Mouse (Mus musculus): Measurements from ENCODE around the gene Dlx3. TPM values are rescaled to one million over a fixed set of nuclear protein-coding genes. Genes with fewer than 3 reads are reported as not detected.

The Dlx3 gene
- total RNA-seq (2021), result not detected
- long read RNA-seq, result 0 reads

- no peak for DNase-seq (ENCODE audit: low spot score in 2 of 2)
These were observed at the start of gene Dlx3 for GRCm38 (mm10) chr11:95119990-95120632. Gene Dlx3, plus strand, starts transcription at chr11:95120119.

DNA sequence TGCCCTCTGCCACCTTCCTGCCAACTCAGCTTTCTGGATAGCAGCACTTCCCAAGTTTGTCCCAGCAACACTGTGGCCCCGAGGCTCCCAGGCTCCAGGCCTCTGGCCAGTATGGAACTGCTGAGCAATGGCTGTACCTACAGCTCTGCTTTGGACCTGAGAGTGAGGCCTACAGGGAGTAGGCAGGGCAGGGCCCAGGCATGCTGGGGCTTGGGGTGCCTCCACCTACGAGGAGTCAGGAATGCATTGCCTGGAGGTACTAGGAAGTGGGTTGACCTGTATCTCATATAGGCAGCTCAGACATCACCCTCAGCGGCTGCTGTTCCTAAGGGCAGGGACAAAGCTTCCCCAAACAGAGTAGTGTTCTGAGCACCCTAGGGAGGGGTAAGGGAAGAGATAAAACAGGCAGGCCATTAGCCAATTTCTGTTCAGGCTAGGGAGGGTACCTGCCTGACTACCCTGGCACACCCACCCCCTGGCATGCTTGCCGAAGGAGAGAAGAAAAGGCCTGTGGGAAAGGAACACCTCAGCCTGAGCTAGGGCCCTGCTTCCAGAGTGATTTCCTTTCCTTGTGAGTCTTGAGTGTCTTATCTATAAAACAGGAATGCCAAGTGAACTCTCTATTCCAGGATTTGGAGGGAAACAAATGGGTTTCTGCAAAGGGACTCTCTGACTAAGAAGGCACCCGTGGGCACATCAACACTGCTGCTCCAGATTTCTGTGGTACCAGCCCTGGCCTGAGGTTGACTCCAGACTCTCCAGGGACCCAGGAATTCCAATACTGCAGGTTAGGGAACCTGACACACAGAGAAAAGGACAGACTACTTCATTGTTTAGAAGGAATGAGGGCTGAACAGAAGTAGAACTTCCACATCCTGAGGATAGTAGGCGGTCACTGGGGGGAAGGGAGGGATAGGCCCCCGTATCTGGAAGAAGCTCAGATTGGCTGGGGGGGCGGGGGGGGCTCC, 49.5 kb upstream of the Dlx3 start:
- no peak for DNase-seq (ENCODE audit: low spot score in 2 of 2)

- DNase-seq (ENCODE audit: low spot score in 2 of 2), result no peak
These were observed 48.7 kb upstream of the Dlx3 start for GRCm38 (mm10) chr11:95071266-95071665.

DNA sequence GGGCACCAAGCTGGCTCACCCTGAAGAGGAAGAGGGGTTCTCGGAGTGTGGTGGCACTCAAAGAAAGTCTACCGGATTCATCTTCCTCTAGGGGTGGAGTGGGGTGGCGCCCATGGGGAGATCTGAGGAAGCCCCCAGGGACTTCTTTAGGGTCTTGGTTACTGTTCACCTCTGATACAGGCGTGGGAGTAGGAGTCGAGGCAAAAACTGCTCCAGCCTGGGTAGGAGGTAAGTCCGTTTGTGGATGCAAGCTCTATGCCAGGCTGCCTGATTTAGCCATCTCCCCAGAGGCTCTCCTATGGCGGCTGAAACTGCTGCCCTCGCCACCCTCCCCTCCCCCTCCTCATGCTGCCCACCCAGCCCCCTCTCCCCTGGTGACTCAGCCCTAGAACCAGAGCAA, 47.8 kb upstream of the Dlx3 start:
- DNase-seq (ENCODE audit: low spot score in 2 of 2), result no peak

GRCm38 (mm10) chr11:95072804-95073203, 47.1 kb upstream of the Dlx3 start:
- DNase-seq (ENCODE audit: low spot score in 2 of 2), result no peak

GRCm38 (mm10) chr11:95073835-95074234, 46.1 kb upstream of the Dlx3 start:
- no peak for DNase-seq (ENCODE audit: low spot score in 2 of 2)

- DNase-seq (ENCODE audit: low spot score in 2 of 2), result no peak
These were observed 45.2 kb upstream of the Dlx3 start for GRCm38 (mm10) chr11:95074694-95075093.

- no peak for DNase-seq (ENCODE audit: low spot score in 2 of 2)
These were observed 44.5 kb upstream of the Dlx3 start for GRCm38 (mm10) chr11:95075197-95076040.

DNA sequence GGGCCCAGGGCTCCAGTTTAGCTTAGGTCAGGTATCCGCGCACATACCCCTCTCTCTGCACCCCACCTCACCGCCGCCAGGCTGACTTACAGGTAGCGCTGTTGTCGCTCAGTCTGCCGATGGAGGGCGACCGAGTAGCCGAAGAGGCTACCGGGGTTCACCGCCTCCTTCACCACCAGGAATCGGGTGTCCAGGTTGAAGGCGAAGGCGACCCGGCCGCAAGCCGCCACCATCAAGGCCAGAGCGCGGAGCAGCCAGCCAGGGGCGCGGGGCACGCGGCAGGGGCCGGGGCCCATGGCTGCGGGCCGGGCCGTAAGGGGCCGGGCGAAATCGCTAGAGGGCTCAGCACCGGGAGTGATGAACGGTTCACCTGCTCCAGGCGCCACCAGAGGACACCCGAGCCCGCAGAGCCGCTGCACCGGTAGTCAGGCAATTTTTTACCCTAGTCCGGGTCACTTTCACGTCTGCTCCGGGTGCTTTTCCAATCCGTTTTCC, 43.8 kb upstream of the Dlx3 start:
- peak; percentile 7 to 40 for DNase-seq (ENCODE audit: low spot score in 2 of 2)

GRCm38 (mm10) chr11:95076536-95077111, 43.3 kb upstream of the Dlx3 start, which contains the start of gene Itga3:
Gene Itga3, minus strand, starts transcription at chr11:95076801.
- peak; percentile 9 to 24 for DNase-seq (ENCODE audit: low spot score in 2 of 2)

DNA sequence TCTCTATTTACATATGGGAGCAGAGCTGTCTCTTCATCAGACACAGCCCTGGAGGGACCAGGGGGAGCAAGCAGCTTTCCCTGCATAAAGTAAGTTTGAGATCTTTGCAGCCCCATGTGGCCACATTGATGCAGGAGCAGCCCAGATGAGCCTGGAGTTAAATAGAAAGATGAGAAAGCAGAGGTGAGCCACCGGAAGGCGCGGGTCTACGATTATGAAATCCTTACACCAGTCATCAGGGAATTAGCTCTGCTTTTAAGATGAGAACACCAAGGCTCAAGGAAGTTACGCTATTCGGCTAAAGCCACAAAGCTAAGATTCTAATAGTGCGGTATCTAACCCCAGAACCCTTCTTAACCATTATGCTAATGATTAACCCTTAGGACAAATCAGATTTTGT, 42.0 kb upstream of the Dlx3 start:
- DNase-seq (ENCODE audit: low spot score in 2 of 2), result no peak

GRCm38 (mm10) chr11:95079256-95079875, 40.6 kb upstream of the Dlx3 start:
- DNase-seq (ENCODE audit: low spot score in 2 of 2), result no peak

- DNase-seq (ENCODE audit: low spot score in 2 of 2), result no peak
These were observed 39.1 kb upstream of the Dlx3 start for GRCm38 (mm10) chr11:95080783-95081182.

GRCm38 (mm10) chr11:95082896-95083295, 37.0 kb upstream of the Dlx3 start:
- DNase-seq (ENCODE audit: low spot score in 2 of 2), result no peak

DNA sequence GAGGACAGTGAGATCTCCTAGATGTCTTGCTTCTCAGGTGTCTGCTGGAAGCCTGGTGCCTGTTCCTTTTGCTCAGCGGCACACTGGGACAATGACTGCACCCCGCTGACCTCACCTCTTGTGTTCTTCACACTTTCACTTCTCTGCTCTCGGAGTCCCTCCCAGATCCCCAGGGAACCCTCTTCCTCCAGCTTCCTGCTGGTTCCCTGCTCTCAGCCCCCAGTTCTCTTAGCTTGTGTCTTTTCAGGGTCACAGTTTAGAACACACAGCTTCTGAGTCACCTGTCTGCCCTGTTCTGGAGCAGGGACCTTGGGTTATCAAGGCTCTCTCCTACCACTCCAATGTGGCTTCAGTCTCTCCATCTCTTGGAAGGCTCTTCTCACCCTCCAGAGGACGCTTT, 35.7 kb upstream of the Dlx3 start:
- DNase-seq (ENCODE audit: low spot score in 2 of 2), result no peak

- DNase-seq (ENCODE audit: low spot score in 2 of 2), result no peak
These were observed 35.0 kb upstream of the Dlx3 start for GRCm38 (mm10) chr11:95084811-95085382.

DNA sequence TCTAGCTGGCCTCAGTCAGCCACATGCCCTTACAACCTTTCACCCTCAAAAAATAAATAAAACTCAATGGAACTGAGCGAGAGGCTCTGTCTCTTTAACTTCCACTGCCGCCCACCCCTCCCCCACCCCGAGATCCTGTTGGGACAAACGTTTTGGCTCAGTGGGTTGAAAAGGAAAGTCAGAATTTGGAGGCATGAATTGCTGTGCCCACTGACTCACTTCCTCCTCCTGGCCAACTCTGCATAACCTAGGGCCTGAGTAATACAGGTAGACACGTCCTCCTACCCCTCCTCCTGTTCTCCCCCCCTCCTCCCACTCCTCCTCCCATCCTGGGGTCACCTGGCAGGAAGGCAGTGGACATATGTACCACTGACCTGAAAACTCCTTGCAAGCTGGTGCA, 34.2 kb upstream of the Dlx3 start:
- no peak for DNase-seq (ENCODE audit: low spot score in 2 of 2)

GRCm38 (mm10) chr11:95086229-95086628, 33.7 kb upstream of the Dlx3 start:
- no peak for DNase-seq (ENCODE audit: low spot score in 2 of 2)

- DNase-seq (ENCODE audit: low spot score in 2 of 2), result no peak
These were observed 32.4 kb upstream of the Dlx3 start for GRCm38 (mm10) chr11:95087301-95088228.

Data from layer of hippocampus, adult 18-20 months (tissue).